Mouse (Mus musculus) frontal cortex, postnatal 36 days (tissue): ENCODE data around the gene Lhfpl3.

Source experiments
- DNase-seq, 2 experiments: peaks; one replicate each; pipeline ENCODE4 v3.0.0; 2022; ENCODE audit warnings: low spot score in 2 of 2

The Lhfpl3 gene

DNA sequence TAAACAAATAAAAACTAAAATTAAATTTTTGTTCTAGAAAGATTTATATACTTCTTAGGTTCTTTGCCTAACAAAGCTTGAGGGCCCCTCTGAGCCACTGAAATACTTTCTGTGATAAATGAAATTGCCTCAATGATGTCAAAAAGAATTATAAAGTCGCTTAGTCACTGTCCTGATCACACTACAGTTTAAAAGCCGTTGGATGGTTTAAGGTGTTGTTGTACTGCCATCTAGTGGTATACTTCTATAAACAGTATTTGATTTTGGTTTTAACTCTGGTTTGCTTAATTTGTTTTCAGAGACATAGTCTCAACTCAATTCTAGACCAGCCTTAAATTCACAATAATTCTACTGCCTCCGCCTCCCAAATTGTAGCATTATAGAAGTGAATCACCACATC, 539.0 kb downstream of the Lhfpl3 start:
- DNase-seq: no peak

- DNase-seq: no peak
Observed at GRCm38 (mm10) chr5:23289149-23289548, 543.3 kb downstream of the Lhfpl3 start.
